Mouse (Mus musculus) mature B cell (primary cell): ENCODE data around the gene Gm826.

Experiments
- in situ Hi-C: fragments of 300-500 bp; cut with MboI; formaldehyde crosslinking; loops from 2 replicates; pipeline ENCODE4 v1.14.3; 2019

The Gm826 gene

DNA sequence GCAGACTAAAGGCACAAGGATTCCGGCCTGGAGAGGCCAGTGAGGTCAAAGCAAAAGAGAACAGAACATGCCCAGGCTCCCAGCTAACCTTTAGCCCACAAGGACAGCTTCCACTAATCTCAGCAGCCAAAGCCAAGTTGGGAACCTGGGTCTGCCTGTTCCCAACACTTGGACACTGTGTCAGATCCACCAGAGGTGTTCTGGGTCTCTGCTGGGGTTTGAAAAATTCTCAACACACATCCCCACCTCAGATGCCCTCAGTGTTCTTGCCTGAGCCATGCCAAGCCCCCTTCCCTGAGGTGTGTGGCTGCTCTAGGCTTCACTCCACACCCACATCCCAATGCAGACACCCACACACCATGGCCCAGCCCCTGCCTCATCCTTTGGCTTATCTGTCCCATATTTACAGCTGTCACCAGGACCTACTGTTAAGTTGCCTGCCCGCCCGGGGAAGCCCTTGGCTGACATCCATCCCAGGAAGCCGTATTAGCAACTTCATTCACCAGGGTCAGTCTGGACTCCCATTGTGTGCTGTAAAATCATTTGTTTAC, at the start of gene Gm826:
Gene Gm826 (minus strand): TSS at position 52 of the 551 bp plus-strand sequence.
- in situ Hi-C loops: no loop called here

DNA sequence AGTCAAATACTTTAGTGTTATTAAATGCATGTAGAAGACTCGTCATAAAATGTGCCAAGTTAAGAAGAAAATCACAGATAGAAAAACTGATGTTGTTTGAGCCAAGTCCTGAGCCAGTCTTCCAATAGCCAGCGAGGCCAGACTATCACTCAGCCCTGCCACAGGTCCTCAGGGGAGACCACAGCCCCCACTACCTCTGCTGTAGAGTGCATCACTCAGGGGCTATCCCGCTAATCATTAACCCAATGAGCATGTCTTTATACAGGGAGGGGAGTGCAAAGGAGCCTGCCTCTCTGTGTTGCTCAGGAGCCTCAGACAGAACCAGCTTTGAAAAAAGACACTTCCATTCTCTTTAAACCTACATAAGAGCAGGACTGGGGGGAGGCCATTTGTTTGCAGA, 49.5 kb upstream of the Gm826 start:
- in situ Hi-C loops: no loop called here

DNA sequence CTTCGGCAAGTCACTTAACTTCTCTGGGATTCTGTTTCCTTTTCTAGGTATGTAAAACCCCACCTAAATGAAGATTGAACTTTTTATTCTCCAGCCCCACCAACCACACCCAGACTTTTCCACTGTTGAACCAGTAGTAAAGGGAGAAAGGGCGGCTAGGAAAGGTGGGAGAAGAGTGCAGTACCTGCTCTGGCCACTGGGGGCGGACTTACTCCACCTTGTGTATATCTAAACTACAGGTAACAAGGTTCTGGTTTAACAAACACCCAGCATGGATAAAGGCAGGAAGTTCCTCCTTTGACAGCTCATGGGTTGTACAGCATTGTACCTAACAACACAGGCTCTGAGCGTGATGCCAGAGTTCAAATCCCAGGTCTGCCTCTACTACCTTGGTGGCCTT, 44.3 kb upstream of the Gm826 start:
- in situ Hi-C loops: no loop called here

- in situ Hi-C loops: no loop called here
These were observed 42.3 kb upstream of the Gm826 start for GRCm38 (mm10) chr2:160376236-160376635.

GRCm38 (mm10) chr2:160369653-160370420, 35.9 kb upstream of the Gm826 start:
- in situ Hi-C loops: no loop called here

- in situ Hi-C loops: no loop called here
These were observed 34.7 kb upstream of the Gm826 start for GRCm38 (mm10) chr2:160368422-160369357.

- in situ Hi-C loops: no loop called here
These were observed 33.7 kb upstream of the Gm826 start for GRCm38 (mm10) chr2:160367448-160368208.

DNA sequence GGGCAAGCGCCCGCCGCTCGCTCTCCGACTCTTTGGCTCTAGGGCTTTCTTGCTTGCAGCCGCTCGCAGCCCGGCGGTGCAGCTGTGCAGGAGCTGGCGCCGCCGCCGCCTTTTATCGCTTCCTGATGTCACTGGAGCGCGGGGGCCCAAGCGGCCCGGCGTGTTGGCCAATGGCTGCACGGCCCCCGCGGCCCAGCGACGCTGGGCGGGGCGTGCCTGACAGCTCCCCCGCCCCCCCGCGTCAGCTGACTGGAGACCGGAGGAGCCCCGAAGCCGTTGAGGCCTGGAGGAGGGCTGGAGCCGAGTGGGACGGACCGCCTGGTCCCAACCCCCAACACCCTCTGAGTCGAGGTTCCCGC, 33.0 kb upstream of the Gm826 start, which contains the start of gene Mafb:
Gene Mafb (minus strand): TSS at position 86 of the 359 bp plus-strand sequence.
- in situ Hi-C loops: no loop called here

DNA sequence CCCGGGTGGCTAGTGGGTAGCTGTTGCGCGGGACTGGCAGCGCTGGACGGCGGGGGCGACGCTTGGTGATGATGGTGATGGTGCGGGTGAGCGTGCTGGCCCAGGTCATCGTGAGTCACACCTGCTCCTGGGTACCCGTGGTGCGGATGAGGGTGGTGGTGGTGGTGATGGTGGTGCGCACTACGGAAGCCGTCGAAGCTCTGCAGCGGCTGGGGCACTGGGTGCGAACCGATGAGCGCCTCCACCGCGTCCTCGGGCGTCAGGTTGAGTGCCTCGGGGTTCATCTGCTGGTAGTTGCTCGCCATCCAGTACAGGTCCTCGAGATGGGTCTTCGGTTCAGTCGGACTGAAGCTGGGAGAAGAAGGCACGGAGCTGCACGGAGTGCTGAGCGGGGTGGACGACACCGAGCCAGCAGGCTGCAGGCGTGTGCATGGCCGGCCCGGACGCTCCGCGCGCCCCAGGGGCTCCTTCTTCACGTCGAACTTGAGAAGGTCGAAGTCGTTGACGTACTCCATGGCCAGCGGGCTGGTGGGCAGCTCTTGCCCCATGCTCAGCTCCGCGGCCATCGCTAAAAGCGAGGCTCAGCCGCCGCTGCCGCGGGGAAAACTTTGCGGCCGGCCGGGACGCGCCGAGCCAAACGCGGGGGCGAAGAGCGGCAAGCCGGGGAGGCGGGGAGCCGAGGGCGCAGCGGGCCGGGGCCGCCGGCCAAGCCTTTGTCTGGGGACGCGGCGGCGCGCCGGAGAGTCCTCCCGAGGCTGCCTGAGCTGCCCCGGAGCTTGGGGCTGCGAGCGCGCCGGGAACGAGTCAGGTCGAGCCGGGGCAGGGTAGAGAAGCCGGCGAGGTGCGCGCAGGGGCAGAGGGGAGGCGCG, 32.4 kb upstream of the Gm826 start:
- in situ Hi-C loops: no loop called here

GRCm38 (mm10) chr2:160365107-160365911, 31.3 kb upstream of the Gm826 start:
- in situ Hi-C loops: no loop called here

- in situ Hi-C loops: no loop called here
These were observed 30.7 kb upstream of the Gm826 start for GRCm38 (mm10) chr2:160364666-160365065.

DNA sequence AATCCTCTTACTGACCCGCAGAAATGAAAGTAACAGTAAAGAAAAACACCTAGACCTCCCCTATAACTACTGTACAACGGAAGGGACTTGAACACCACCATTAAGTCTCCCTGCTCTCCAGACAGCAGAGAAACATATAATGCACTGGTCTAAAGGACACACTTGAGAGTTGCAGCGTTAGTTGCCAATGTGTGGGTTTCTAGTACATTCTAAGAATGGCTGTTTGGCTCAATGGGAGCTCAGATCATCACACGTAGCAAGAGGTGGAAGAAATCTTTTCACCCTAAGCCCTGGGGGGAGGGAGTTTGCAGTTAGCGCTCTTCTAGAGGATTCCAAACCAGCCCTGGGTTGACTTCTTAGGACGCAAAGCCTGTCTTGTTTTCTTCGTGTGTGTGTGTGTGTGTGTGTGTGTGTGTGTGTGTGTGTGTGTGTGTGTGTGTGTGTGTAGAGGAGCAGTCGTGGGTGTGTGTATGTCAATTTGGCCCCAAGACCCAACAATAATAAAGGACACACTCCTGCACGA, 30.2 kb upstream of the Gm826 start:
- in situ Hi-C loops: no loop called here

DNA sequence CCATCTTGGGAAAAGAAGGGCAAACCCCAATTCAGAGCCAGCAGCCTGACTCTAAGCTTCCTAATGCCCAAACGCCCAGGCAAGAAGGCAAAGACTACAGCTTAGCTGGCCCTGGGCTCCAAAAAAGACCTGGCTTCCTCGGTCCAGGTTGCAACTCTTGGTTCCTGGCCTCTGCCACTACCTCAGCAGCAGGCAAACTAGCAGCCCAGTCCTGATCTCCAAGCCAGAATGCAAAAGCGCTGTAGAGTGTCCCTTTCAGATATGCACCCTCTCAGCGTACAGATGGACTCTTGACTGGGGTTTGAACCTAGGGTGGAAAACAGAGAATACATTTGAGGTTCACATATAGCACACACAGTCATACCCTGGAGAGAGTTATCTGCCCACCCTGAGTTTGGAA, 29.2 kb upstream of the Gm826 start:
- in situ Hi-C loops: no loop called here

- in situ Hi-C loops: no loop called here
These were observed 27.6 kb upstream of the Gm826 start for GRCm38 (mm10) chr2:160361442-160362121.

DNA sequence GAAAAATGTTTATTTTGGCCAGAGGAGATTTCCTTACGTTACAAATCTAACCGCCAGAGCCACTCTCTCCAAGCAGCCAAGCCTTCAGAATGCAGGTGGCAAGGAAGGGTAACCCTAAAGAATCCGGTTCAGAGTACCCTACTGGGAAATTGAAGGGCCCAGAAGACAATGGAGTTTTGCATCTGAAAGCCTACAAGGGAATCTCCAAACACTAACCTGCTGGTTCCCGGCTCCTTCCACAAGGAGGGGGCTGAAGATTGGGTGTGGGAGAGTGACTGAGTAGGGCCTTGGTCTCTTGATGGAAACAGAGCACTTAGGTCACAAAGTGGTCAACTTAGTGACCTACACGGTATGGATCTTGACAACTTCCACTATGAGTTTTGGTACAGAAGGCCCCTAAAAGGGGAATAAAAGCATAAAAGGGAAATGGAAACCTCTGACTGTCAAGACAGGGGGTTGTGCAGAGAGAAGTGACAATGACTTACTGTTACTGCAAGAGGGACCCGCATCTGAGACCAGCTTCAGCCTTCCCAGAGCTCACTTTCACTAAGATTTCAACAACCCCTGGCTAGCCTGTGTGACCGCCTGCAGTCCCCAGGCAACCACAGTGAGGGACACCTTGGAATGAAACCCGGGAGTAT, 26.4 kb upstream of the Gm826 start:
- in situ Hi-C loops: no loop called here

DNA sequence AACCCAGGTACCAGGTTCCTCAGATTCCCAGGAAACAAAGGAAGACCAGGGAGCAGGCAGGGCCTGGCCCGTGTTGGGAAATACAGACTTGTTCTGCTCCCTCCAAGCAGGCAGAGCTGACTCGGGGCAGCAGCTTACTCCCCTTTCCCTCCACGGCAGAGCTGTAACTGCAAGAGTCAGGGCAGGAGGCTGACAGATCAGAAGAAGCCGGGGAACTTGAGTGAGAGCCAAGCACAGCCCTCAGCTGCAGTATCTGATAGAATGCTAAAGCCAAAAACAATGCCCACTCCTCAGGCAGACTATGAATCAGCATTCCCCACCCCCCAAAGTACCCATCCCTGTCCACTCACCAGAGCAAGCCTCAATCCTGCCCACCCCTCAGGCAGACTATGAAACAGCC, 24.9 kb upstream of the Gm826 start:
- in situ Hi-C loops: no loop called here

DNA sequence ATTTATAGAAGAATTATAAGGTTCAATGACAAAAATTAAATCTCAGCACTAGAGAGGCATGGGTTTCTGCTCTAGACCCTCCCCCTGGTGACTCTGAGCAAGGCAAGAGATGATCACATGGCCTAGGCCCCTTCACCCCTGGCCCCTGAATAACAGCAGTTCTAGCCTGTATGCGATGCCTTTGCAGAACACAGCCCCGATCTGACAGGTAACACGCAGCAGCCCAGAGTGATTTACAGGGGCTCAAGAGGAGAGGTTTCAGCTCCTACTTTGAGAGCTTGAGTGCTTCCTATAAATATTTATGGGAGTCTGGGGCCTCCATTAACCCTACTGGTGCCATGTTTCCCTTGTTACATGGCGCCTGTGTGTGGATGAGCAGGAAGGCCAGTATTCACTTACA, 23.5 kb upstream of the Gm826 start:
- in situ Hi-C loops: no loop called here

DNA sequence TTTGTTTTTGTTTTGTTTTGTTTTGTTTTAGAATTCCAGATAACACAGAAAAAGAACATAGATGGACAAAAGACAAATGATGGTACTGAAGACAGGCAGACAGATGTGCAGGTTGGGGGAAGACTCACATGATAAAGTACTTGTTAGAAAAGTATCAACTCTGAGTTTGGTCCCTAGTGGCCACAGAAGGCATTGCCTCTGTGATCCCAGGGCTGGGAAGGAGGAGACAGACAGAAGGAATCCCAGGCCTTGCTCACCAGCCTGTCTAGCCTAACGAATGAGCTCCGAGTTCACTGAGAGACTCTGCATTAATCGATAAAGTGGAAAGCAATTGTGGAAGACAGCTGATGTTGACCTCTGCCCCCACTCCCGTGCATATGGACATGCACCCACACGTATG, 22.2 kb upstream of the Gm826 start:
- in situ Hi-C loops: no loop called here

GRCm38 (mm10) chr2:160354319-160354718, 20.4 kb upstream of the Gm826 start:
- in situ Hi-C loops: no loop called here
